Mouse (Mus musculus) kidney, adult 8-10 months (tissue): ENCODE measurements around the gene Olfr140.

ENCODE experiments used
- DNase-seq, 2 experiments: peaks; one replicate each; pipeline ENCODE4 v3.0.0; 2022

Olfr140 gene

GRCm38 (mm10) chr2:90063494-90063893, at the start of gene Olfr140:
Gene Olfr140, minus strand, starts transcription at chr2:90063594.
- no peak for DNase-seq

DNA sequence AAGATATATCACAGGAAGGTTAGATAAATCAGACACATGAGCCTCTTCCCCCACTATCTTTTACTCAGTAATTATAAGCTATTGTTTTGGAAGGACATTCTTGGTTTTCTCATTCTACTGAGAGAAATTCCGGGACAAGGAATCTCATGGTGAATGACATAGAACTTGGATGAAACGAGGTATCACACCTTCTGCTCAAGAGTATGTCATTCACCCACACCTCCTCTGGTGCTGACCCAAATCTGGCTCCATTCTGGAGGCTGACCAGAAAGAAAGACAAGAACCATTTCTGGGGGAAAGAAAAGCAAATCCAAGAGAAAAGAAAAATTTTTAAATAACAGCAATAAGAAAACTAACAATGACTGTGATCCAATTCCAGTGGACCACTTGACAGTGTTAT, 6.7 kb upstream of the Olfr140 start:
- DNase-seq, result no peak

GRCm38 (mm10) chr2:90035037-90035436, 28.4 kb downstream of the Olfr140 start, which contains the start of gene Olfr1265:
Gene Olfr1265, plus strand, starts transcription at chr2:90035337.
- no peak for DNase-seq

GRCm38 (mm10) chr2:90025477-90025876, 37.9 kb downstream of the Olfr140 start, which contains the start of gene Olfr1264:
Gene Olfr1264, minus strand, starts transcription at chr2:90025577.
- no peak for DNase-seq

- no peak for DNase-seq
Measured at GRCm38 (mm10) chr2:90011831-90012230, 51.6 kb downstream of the Olfr140 start, which contains the start of gene Olfr1263. Gene Olfr1263, plus strand, starts transcription at chr2:90012131.

GRCm38 (mm10) chr2:89999845-90000244, 63.5 kb downstream of the Olfr140 start, which contains the start of gene Olfr1262:
Gene Olfr1262, plus strand, starts transcription at chr2:90000145.
- DNase-seq, result no peak
